Mouse (Mus musculus) heart, adult 2 months (tissue): ENCODE measurements around the gene Zfp651. TPM values are rescaled to one million over a fixed set of nuclear protein-coding genes. Genes with fewer than 3 reads are reported as not detected.

Experiments used
- DNase-seq, 2 experiments: peaks; one replicate each; pipeline ENCODE4 v3.0.0; 2021
- H3K27ac ChIP-seq: fragments of 200-600 bp; 2 replicates; pipeline ENCODE4 v1.8.1; 2022
- H3K27me3 ChIP-seq: fragments of 200-500 bp; 2 replicates; pipeline ENCODE4 v1.6.1; 2012; ENCODE audit warnings: mild to moderate bottlenecking, low read length, inconsistent platforms, mixed read lengths; ENCODE audit not compliant: control insufficient read depth, insufficient read depth
- H3K36me3 ChIP-seq: fragments of 200-500 bp; 2 replicates; pipeline ENCODE4 v1.6.1; 2012; ENCODE audit warnings: low read length, inconsistent platforms; ENCODE audit not compliant: control insufficient read depth, insufficient read depth
- H3K4me1 ChIP-seq: fragments of 200-500 bp; 2 replicates; pipeline ENCODE4 v1.6.1; 2011; ENCODE audit warnings: low read length; ENCODE audit not compliant: control insufficient read depth, insufficient read depth
- H3K4me3 ChIP-seq: fragments of 200-600 bp; 2 replicates; pipeline ENCODE4 v1.8.1; 2022
- H3K79me2 ChIP-seq: fragments of 200-500 bp; replicated peaks from 2 replicates; pipeline ENCODE4 v1.6.1; 2012; ENCODE audit warnings: mild to moderate bottlenecking, inconsistent platforms, low read length, moderate library complexity, mixed read lengths; ENCODE audit not compliant: control insufficient read depth, insufficient read depth
- H3K9ac ChIP-seq: fragments of 200-500 bp; 2 replicates; pipeline ENCODE4 v1.6.1; 2012; ENCODE audit warnings: low read depth, mild to moderate bottlenecking, control low read depth, inconsistent platforms, low read length, mixed read lengths
- CTCF ChIP-seq: fragments of 200-600 bp; IDR thresholded peaks from 2 replicates; pipeline ENCODE4 v1.8.1; 2022; ENCODE audit warnings: antibody characterized with exemption, mild to moderate bottlenecking, moderate library complexity
- EP300 ChIP-seq: fragments of 200-500 bp; IDR thresholded peaks from 2 replicates; pipeline ENCODE4 v1.6.1; 2011; ENCODE audit warnings: low read depth, low read length, control low read depth; ENCODE audit not compliant: insufficient read depth
- POLR2A ChIP-seq: fragments of 200-500 bp; IDR thresholded peaks from 2 replicates; pipeline ENCODE4 v1.6.1; 2011; ENCODE audit warnings: mild to moderate bottlenecking, low read depth, low read length, control low read depth; ENCODE audit not compliant: insufficient read depth
- WGBS: fragments of 180-500 bp; shearing (Covaris S2); methylation state at CpG from one replicate; pipeline ENCODE4 v1.1.7; 2018; 5-methylcytosine and 5-hydroxymethylcytosine counted together
- intact Hi-C: fragments of 180-260 bp; cut with DNase I; formaldehyde crosslinking; loops from one replicate; pipeline ENCODE4 v1.15.1; 2025
- polyA plus RNA-seq: library from polyadenylated mRNA; depleted of rRNA; stranded (reverse); fragments of >200 nt; gene quantifications from 2 replicates; pipeline ENCODE4 v1.2.3, GENCODE M21; 2012
- total RNA-seq, 2 experiments: library from RNA; stranded (reverse); gene quantifications; 2 replicates each; pipeline ENCODE4 v1.2.3; 2021

Zfp651 gene
- total and polyA plus RNA-seq, 3 experiments = 67.7 to 130 (median 117) TPM

DNA sequence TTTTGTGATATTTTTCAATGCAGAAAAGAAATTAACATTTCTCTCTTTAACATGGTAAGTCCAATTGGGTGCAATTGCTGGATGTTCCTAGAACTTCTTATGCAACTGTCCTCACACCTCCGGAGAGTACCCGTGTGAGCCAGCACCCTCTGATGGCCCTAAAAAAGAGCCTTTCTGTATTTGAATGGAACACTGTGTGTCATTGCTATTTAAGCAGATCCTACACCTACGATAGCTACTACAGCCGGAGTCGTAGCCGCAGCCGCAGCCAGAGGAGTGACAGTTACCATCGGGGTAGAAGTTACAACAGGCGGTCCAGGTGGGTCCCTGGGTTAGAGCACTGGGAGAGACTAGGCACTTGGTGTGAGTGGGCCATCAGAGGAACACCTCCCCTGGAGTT lies 6.4 kb upstream of the Zfp651 start:
- Histone ChIP-seq H3K79me2 (no peaks in the 10 kb centered on the region), H3K27me3 (no peaks in the 10 kb centered on the region), H3K9ac (no peak overlapping the region), H3K36me3 (peaks cover 11% of the 10 kb centered on the region), H3K4me1 (peaks cover 1% of the 10 kb centered on the region; the same call in 1 of the 2 replicates), H3K4me3 (no peak overlapping the region), H3K27ac (no peak overlapping the region)
- no peak for DNase-seq
- TF ChIP-seq EP300 (no peak), POLR2A (no peak), CTCF (no peak)
- intact Hi-C loops = no loop called here
- WGBS = 95% methylated on average over 9 of the region's 9 CpGs

DNA sequence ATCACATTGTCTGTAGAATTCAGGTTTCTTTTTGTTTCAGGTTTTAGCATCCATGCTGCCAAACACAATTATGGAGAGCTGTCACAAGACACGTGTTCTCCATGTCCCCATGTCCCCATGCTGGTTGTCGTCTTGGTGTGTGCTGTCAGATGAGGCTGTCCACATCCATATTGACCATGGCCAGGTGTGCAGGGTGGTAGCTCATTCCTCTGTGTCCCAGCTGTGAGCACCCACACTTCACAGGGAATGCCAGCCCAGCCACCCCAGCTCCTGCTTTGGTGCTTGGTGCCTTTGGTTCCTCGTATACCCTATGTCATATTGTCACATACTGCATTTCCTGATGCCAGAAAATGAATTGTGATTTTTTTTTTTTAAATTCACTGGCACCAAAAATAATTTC lies 4.5 kb upstream of the Zfp651 start:
- Histone ChIP-seq H3K9ac (no peak overlapping the region), H3K27me3 (no peaks in the 10 kb centered on the region), H3K79me2 (no peaks in the 10 kb centered on the region), H3K36me3 (peaks cover 11% of the 10 kb centered on the region), H3K4me1 (peaks cover 3% of the 10 kb centered on the region; the same call in 1 of the 2 replicates), H3K4me3 (no peak overlapping the region), H3K27ac (no peak overlapping the region)
- TF ChIP-seq POLR2A = no peak
- no peak for TF ChIP-seq EP300
- no peak for TF ChIP-seq CTCF
- no peak for DNase-seq
- 86% methylated on average over 3 of the region's 3 CpGs for WGBS
- intact Hi-C loops = loop anchor here (5.0 kb wide), 1 partner anchor 68 kb away; no protein-coding TSS in a partner anchor

DNA sequence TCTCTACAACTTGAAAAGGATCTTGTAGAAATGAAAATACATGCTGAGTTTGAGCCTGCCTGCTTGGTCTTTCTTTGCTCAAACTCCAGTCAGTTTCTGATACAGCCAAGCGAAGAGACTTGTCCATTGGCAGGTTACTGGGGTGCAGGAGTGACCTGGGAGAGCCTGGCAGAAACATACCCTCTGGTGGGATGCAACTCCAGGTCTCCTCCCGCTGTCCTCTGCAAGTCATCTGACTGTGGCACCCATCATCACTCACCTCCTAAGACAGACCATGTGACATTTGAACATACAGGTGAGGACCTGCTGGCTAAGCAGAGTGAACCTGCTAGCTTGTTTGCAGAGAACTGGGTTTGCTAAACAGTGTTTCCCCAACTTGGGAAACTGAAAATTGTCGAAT lies 2.3 kb upstream of the Zfp651 start:
- Histone ChIP-seq H3K27ac (no peak overlapping the region), H3K79me2 (no peaks in the 10 kb centered on the region), H3K36me3 (peaks cover 3% of the 10 kb centered on the region; the same call in 1 of the 2 replicates), H3K27me3 (no peaks in the 10 kb centered on the region), H3K9ac (no peak overlapping the region), H3K4me3 (no peak overlapping the region), H3K4me1 (peaks cover 4% of the 10 kb centered on the region; the same call in 1 of the 2 replicates)
- 83% methylated on average over 3 of the region's 3 CpGs for WGBS
- DNase-seq = no peak
- intact Hi-C loops = loop anchor here (5.0 kb wide), 1 partner anchor 66 kb away; no protein-coding TSS in a partner anchor
- TF ChIP-seq EP300 (no peak), CTCF (no peak), POLR2A (no peak)

- WGBS = 20% methylated on average over 3 of the region's 3 CpGs
- intact Hi-C loops = loop anchor here (5.0 kb wide), 1 partner anchor 65 kb away; no protein-coding TSS in a partner anchor
- H3K9ac ChIP-seq = no peak overlapping the region
- H3K79me2 ChIP-seq = no peaks in the 10 kb centered on the region
- H3K27ac ChIP-seq = no peak overlapping the region
- no peak for DNase-seq
- no peak for TF ChIP-seq CTCF
- TF ChIP-seq POLR2A = no peak
- no peak for TF ChIP-seq EP300
- H3K27me3 ChIP-seq = no peaks in the 10 kb centered on the region
- H3K4me1 ChIP-seq = peaks cover 4% of the 10 kb centered on the region; the same call in 1 of the 2 replicates
- no peak overlapping the region for H3K4me3 ChIP-seq
- H3K36me3 ChIP-seq = no peaks in the 10 kb centered on the region
These were observed 1.7 kb upstream of the Zfp651 start for GRCm38 (mm10) chr9:121757432-121757831.

DNA sequence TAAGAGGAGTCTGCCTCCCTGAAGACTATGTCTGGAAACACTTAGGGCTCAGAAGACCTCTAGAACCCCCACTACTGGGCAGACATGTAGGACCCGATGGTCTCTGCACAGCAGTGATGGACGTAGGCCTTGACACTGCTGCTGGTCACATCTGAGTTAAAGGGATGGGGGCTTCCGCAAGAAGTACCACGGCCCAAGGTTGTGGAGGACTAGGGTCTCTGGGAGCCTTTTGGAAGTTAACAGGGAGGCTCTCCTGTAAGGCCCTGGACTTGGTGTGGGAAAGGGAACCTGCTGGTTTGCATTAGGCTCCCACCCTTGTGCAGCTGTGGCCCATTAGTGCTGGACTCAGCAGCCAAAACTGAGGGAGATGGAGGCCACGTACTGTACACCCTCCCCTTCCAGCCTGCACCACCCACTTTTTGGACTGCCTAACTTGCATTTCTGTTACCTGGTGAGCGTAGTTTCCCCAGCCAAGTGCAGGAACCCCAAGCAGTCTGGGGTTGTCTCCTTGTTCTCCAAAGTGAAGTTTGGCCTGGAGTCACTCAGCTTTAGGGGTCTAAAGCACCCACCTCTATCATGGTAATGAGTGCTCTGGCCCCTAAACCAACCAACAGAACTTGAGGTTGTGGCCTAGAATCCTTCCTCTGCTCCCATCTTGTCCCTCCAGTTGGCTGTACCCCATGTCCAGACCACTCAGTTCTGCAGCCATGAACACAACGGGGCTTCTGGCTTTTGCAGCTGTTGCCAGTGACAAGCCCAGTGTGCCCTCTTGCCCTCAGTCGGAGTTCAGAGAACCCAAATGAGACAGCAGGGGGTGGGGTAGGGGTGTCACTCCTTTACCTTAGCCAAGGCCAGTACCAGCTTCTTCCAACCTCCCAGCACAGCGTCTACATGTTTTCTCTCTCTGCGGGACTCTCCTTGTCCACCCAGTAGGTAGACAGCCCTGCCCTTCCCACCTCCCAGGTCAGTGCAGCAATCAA lies 1.0 kb upstream of the Zfp651 start:
- TF ChIP-seq CTCF (no peak), EP300 (no peak), POLR2A (no peak)
- intact Hi-C loops = loop anchor here (2.0 to 5.0 kb wide), 2 partner anchors 37 to 64 kb away; no protein-coding TSS in a partner anchor
- H3K27ac ChIP-seq = no peak overlapping the region
- no peaks in the 10 kb centered on the region for H3K36me3 ChIP-seq
- H3K4me3 ChIP-seq = no peak overlapping the region
- H3K27me3 ChIP-seq = no peaks in the 10 kb centered on the region
- no peak overlapping the region for H3K9ac ChIP-seq
- no peaks in the 10 kb centered on the region for H3K79me2 ChIP-seq
- H3K4me1 ChIP-seq = peaks cover 4% of the 10 kb centered on the region; the same call in 1 of the 2 replicates
- 48% methylated on average over 10 of the region's 10 CpGs for WGBS
- DNase-seq = peak in 1 of 2 experiments; percentile 36
